ENCODE assay signal across 10 mouse cellular contexts in the genomic region with DNA sequence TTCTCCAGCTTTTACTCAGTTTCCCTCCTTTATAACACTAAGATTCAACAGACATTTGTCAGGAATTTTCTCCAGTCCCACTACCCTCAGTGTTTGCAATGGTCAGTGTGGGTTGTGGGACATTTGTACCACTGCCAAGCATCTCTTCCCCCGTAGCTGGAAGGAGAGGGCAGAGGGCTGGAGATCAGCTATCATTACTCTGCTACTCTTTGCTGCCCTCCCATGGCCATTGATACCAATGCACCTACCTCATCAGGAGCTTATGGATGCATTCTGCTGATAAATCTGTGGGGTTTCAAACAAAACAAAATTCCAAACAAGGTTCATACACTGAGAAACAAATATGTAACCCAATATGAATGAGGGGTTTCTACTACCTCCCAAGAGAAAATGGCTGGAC. TPM values are rescaled to one million over a fixed set of nuclear protein-coding genes. Genes with fewer than 3 reads are reported as not detected.
DNase-seq lines count a peak whose midpoint lies in the region; ATAC-seq and TF ChIP-seq lines count a peak whose summit lies in the region.
"Had no signal": no experiment of that assay in that cellular context is flagged by ENCODE, and none has a peak within 500 bp of the region (broad histone marks: within the 10 kb centered on the region; RNA-seq: fewer than 3 reads in every experiment).

No protein-coding gene starts in this region.

- H3K27me3 ChIP-seq in heart, adult 2 months (ENCODE audit: control insufficient read depth, insufficient read depth, low read length): no peaks in the 10 kb centered on the region
- no peaks in the 10 kb centered on the region for H3K27me3 ChIP-seq in MEL (ENCODE audit: control insufficient read depth in 1 of 2, insufficient read depth in 2 of 2, low read length in 2 of 2)
- H3K27me3 ChIP-seq: heart, embryonic 15.5 days had no signal

- peak; percentile 62 for ATAC-seq in megakaryocyte, adult 5-6 weeks (ENCODE audit: poor library complexity, severe bottlenecking)

- intact Hi-C loops in heart, adult 2 months (cut with DNase I): no loop called here
- intact Hi-C loops in gastrocnemius, postnatal 14 days (cut with DNase I; ENCODE audit: low total_unique reads): no loop called here

- TF ChIP-seq POLR2A in heart, adult 2 months (IDR thresholded peaks at IDR 0.05; ENCODE audit: insufficient read depth, low read depth, low read length): no peak
- TF ChIP-seq POLR2A in MEL (IDR thresholded peaks at IDR 0.05; ENCODE audit: control insufficient read depth in 1 of 2, insufficient read depth in 1 of 2, low read depth in 1 of 2, low read length in 2 of 2, poor library complexity in 1 of 2): no peak

- no peak overlapping the region for H3K9ac ChIP-seq in heart, adult 2 months (ENCODE audit: low read depth, low read length)
- no peak overlapping the region for H3K9ac ChIP-seq in MEL (ENCODE audit: control insufficient read depth, low read depth, low read length, poor library complexity, severe bottlenecking)
- H3K9ac ChIP-seq: heart, embryonic 15.5 days had no signal

- WGBS in heart, adult 2 months: 3% methylated on average over 1 of the region's 1 CpGs

- H3K27ac ChIP-seq in heart, adult 2 months: no peak overlapping the region
- H3K27ac ChIP-seq in MEL (ENCODE audit: control insufficient read depth, low read depth, low read length): no peak overlapping the region
- H3K27ac ChIP-seq: heart, embryonic 15.5 days had no signal

- no peak for TF ChIP-seq RAD21 in MEL (IDR thresholded peaks at IDR 0.05; ENCODE audit: low read depth, low read length)

- H3K4me1 ChIP-seq in heart, adult 2 months (ENCODE audit: control insufficient read depth, insufficient read depth, low read length): no peaks in the 10 kb centered on the region
- H3K4me1 ChIP-seq in MEL (ENCODE audit: control insufficient read depth in 1 of 2, insufficient read depth in 2 of 2, low read length in 2 of 2): no peaks in the 10 kb centered on the region
- H3K4me1 ChIP-seq: heart, embryonic 15.5 days had no signal

- peak; percentile 6 to 21 for DNase-seq in heart, adult 2 months
- DNase-seq in heart, adult 8-10 months (ENCODE audit: low spot score): no peak
- peak; percentile 1 for DNase-seq in MEL (ENCODE audit: low read depth, low spot score)
- peak; percentile 78 to 88 for DNase-seq in cerebellum, postnatal 25 days
- DNase-seq in gastrocnemius, postnatal 14 days: peak; percentile 17
- DNase-seq in layer of hippocampus, postnatal 10 days (ENCODE audit: low spot score in 2 of 2): peak; percentile 60 to 75
- peak; percentile 48 for DNase-seq in right cerebral cortex, postnatal 4 days

- H3K79me2 ChIP-seq in heart, adult 2 months (replicated peaks; ENCODE audit: control insufficient read depth, insufficient read depth, low read length): no peaks in the 10 kb centered on the region
- H3K79me2 ChIP-seq in MEL (ENCODE audit: control insufficient read depth, insufficient read depth, low read length, poor library complexity): no peaks in the 10 kb centered on the region

- H3K4me3 ChIP-seq in heart, adult 2 months: no peak overlapping the region
- no peak overlapping the region for H3K4me3 ChIP-seq in MEL (ENCODE audit: control insufficient read depth in 1 of 2, insufficient read depth in 1 of 2, low read depth in 2 of 2, low read length in 2 of 2)
- H3K4me3 ChIP-seq: heart, embryonic 15.5 days had no signal

- TF ChIP-seq EP300 in heart, adult 2 months (IDR thresholded peaks at IDR 0.05; ENCODE audit: insufficient read depth, low read depth, low read length): no peak
- TF ChIP-seq EP300 in MEL (IDR thresholded peaks at IDR 0.05; ENCODE audit: low read depth in 1 of 2, low read length in 2 of 2): no peak

- H3K36me3 ChIP-seq in heart, adult 2 months (ENCODE audit: control insufficient read depth, insufficient read depth, low read length): no peaks in the 10 kb centered on the region
- no peaks in the 10 kb centered on the region for H3K36me3 ChIP-seq in MEL (ENCODE audit: control insufficient read depth in 1 of 2, insufficient read depth in 2 of 2, low read length in 2 of 2)
- H3K36me3 ChIP-seq: G1E; heart, embryonic 15.5 days had no signal

- peak; percentile 68 for TF ChIP-seq CTCF in heart, adult 2 months (IDR thresholded peaks at IDR 0.05)
- TF ChIP-seq CTCF in MEL (IDR thresholded peaks at IDR 0.05 in 2 of 3, conservative IDR thresholded peaks at IDR 0.05 in 1 of 3; ENCODE audit: control insufficient read depth in 1 of 3, insufficient read depth in 1 of 3, low read depth in 2 of 3, low read length in 3 of 3, poor library complexity in 1 of 3, severe bottlenecking in 1 of 3): peak in 1 of 3 experiments; percentile 2; a peak in 1 of 6 replicates

- H3K9me3 ChIP-seq in MEL (replicated peaks; ENCODE audit: insufficient read depth, low read length): no peaks in the 10 kb centered on the region
- H3K9me3 ChIP-seq: heart, embryonic 15.5 days had no signal

TF ChIP-seq in MEL, 35 proteins besides CTCF, POLR2A, EP300 and RAD21:
- no peak for TF ChIP-seq SMC3 (IDR thresholded peaks at IDR 0.05; ENCODE audit: low read depth, low read length)
- TF ChIP-seq MAZ (IDR thresholded peaks at IDR 0.05; ENCODE audit: low read depth, low read length): no peak
- no peak for TF ChIP-seq GATA1 (IDR thresholded peaks at IDR 0.05; ENCODE audit: low read depth, low read length)
- no peak for TF ChIP-seq TAL1 (IDR thresholded peaks at IDR 0.05; ENCODE audit: low read length)
- no peak for TF ChIP-seq POLR2AphosphoS5 (IDR thresholded peaks at IDR 0.05; ENCODE audit: borderline replicate concordance, low read depth, low read length)
- TF ChIP-seq USF1 (IDR thresholded peaks at IDR 0.05; ENCODE audit: low read depth, low read length): no peak
- no peak for TF ChIP-seq NRF1 (IDR thresholded peaks at IDR 0.05; ENCODE audit: insufficient read depth, low read depth, low read length, poor library complexity, severe bottlenecking)
- TF ChIP-seq SIN3A (IDR thresholded peaks at IDR 0.05; ENCODE audit: low read length): no peak
- TF ChIP-seq MAX (IDR thresholded peaks at IDR 0.05; ENCODE audit: low read length): no peak
- TF ChIP-seq ZKSCAN1 (IDR thresholded peaks at IDR 0.05; ENCODE audit: low read depth, low read length): no peak
- TF ChIP-seq ZC3H11A (IDR thresholded peaks at IDR 0.05; ENCODE audit: low read depth, low read length): no peak
- TF ChIP-seq ETS1 (IDR thresholded peaks at IDR 0.05; ENCODE audit: low read depth, low read length): no peak
- TF ChIP-seq JUND (IDR thresholded peaks at IDR 0.05; ENCODE audit: low read depth, low read length): no peak
- no peak for TF ChIP-seq ELF1 (IDR thresholded peaks at IDR 0.05; ENCODE audit: low read depth, low read length)
- TF ChIP-seq UBTF (IDR thresholded peaks at IDR 0.05; ENCODE audit: borderline replicate concordance, insufficient read depth, low read depth, low read length): no peak
- TF ChIP-seq ZNF384 (IDR thresholded peaks at IDR 0.05; ENCODE audit: low read depth, low read length): no peak
- no peak for TF ChIP-seq E2F4 (IDR thresholded peaks at IDR 0.05; ENCODE audit: borderline replicate concordance, low read depth, low read length)
- no peak for TF ChIP-seq KAT2A (conservative IDR thresholded peaks at IDR 0.05; ENCODE audit: low read depth, low read length)
- no peak for TF ChIP-seq TBP (IDR thresholded peaks at IDR 0.05; ENCODE audit: low read depth, low read length)

RNA-seq across cellular contexts. Expression of a gene that starts 40.9 kb away (rescaled TPM):
- total RNA-seq in heart, adult 2 months (2021): 1 to 10 TPM; 4.0 to 4.6 TPM
- 4.1 and 6.9 TPM in 2 replicates for polyA plus RNA-seq in heart, adult 2 months (2012; rRNA removed)
- 1 to 10 TPM; 2.7 to 5.3 (median 4.5) TPM for total RNA-seq in heart, adult 8-10 months (2022)
- total RNA-seq in MEL (2012; rRNA removed): not detected in 2 replicates
- not detected for polyA plus RNA-seq in MEL (2012; ENCODE audit: insufficient read depth in 1 of 2, insufficient read length in 2 of 2, low read depth in 1 of 2, low replicate concordance in 2 of 2, missing spikeins in 1 of 2)
- total RNA-seq in gastrocnemius, postnatal 14 days (2021): 1 to 10 TPM; 5.9 to 7.0 TPM
- total RNA-seq in layer of hippocampus, postnatal 10 days (2021): 1 to 10 TPM; 7.9 to 9.4 TPM
- total RNA-seq in megakaryocyte, adult 5-6 weeks (2015): not detected in 2 replicates
- total RNA-seq in megakaryocyte, adult 5-6 weeks (2017): not detected in 2 replicates
- total RNA-seq: G1E had no signal
- polyA plus RNA-seq: G1E had no signal
